Mouse (Mus musculus) layer of hippocampus, adult 9-10 months (tissue): ENCODE measurements at regions not wholly inside any gene's neighbourhood (a gene's known extent, or its start where the extent isn't known, plus 50 kb on each side); places are given as distances from the start of the nearest gene placed in this dataset.
A peak's percentile ranks its signal among the peaks of the same experiment; 100 is the strongest.
"Not testable (repeated sequence)": the region's sequence is repeated elsewhere in the genome, so short reads cannot be mapped to it uniquely, and the experiment has no call there.

Experiments
- DNase-seq: peaks from one replicate; pipeline ENCODE4 v3.0.0; 2022; ENCODE audit warnings: low spot score

DNA sequence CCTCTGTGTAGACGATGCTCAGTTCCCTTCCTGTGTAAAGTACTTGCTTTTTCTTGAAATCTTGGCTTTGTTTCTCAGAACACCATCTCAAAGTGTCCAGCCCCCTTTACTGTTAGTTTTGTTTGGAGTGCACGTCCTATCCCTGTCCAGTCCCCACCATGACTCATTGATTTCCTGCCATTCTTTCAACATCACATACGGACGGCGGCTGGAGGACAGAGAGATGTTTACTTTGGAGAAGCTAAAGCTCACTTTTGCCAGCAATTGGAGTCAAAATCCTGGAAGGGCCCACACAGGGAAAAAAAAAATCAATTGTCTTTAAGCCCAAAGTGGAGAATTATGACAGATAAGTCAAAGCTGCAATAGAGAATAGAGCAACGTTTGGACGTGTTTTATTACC is 51.8 kb downstream of the Gm5426 start:
- DNase-seq = no peak

DNA sequence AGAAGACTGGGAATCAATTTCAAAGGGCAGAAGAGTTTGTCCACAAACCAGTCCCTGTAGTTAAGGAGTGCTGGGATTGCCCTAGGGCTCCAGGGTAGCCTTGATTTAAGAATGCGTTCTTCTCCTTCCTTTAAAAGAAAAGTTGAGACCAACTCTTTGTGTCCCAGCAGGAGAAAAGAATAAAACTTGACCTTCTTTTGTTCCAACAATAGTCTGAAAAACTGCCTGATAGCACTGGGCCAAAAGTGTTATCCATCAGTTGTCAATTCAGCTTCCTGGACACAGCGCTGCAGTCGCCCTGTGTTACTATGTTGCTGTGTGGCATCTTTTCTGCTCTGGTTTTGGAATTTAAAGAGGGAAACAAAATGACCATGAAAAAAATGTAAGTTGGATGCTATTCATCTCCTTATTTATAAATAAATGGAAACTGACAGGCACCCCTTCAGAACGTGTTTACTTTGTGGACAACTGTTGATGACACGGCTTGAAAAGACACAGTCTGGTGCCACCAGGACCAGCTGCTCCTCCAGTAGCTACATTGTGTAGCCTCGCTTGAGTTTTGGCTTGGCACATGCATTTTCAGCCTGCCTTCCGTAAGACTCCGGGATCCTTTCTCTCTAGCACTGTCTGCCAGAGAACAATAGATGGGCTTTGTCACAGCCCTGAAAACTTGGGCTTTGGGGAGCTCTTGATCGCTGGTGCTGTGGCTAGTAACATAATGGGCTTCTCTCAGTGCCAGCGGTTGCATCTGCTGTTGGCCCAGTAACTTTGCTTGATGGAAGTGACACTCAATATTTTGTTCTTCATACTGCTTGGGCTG is 54.0 kb downstream of the Gm5426 start:
- DNase-seq = no peak

DNA sequence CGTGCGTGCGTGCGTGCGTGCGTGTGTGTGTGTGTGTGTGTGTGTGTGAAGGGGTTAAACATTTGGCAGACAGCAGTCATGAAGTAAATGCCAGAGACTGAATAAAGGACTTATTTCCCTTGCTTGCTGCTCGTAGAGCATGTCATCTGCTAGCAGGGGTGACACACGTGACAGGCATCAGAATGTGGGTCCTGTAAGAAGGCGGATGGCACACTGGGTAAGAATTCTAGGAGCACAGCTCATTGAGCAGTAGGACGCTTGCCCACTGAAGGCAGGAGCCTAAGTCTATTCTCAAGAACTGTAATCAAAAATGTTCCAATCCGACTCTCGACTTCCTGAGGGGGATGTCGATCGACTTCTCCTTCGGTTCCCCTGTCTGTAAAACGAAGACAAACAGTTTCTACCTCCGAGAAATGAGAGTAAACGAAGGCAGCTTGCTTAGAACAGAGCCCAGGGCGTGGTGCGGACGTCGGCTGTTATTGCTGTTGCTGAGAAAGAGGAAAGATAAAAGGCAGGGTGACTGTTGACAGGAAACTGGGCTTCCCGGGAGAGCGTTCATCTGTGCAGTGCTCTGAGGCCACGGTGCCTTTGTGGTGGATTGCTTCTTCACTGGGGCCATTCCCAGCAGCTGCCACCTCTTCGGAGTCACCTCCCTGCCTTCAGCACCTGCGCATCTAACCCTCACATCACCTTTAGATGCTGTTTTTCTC is 64.7 kb downstream of the Gm5426 start:
- DNase-seq = no peak

DNA sequence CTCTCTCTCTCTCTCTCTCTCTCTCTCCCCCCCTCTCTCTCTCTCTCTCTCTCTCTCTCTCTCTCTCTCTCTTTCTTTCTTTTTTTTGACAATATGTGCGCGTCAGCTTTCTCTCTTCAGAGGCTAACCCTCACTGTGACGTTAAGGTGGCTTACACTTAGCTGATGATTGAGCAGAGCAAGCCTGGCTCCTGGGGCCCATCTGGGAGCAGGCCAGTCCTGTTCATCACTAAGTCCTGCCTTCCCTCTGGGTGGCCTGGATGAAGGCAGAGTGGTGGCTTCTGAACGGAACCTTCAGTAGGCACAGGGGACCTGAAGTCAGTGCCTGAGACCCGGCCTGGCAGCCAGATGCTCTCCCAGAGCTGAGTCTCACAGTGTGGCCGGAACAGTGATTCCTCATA is 65.5 kb downstream of the Gm5426 start:
- no peak for DNase-seq

DNA sequence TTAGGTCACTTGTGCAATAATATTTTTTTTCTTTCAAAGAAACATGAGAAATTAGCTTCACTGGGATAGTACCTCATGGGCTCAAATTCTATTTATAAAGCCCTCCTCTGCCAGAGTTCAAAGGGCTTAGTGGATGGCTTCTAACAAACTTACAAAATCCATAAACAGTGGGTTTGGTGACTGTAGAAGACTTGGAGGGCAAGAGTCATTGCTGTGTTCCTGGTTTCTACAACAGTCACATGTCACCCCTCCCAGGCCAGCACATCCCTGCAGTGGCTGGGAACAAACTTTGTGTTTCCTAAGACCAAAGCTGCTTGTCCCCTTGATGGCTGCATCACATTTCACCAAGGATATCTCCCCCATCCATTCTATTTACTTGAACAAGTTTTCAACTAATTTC is 66.5 kb downstream of the Gm5426 start:
- DNase-seq = no peak

DNA sequence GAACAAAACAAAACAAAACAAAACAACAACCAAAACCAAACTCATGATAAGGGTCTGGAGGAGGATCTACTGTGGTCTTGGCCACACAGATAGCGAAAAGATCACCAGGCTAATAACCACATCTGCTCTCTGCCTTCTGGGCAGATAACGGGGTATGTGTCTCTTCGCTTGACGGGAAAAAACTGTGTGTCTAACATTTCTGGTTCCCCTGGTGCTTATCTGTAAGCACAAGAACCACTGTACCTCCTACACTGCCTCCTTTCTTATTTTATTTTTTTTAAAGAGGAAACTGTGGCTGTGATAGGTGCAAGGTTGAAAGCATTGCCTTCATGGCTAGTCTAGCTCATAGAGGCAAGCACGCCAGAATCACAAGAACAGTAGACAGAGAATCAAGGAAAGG is 67.8 kb downstream of the Gm5426 start:
- no peak for DNase-seq

DNA sequence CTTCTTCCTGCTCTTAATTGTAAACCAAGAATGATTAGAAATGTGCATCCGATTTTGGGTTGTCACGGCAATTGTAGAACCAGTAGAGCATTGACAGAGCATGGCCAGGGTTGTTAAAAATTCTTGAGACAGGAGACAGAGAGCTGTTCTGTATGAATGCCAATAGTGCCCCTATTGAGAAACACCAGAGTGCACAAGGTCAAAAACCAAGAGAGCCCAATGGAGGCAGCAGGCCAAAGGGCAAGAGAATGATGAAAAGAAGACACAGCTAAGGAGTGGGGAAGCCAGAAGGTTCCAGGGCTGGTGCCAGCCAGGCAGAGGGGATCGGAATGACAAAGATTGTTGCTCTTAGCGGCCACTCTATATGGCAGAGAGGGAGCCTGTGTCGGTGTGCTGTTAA is 72.8 kb downstream of the Gm5426 start:
- no peak for DNase-seq

DNA sequence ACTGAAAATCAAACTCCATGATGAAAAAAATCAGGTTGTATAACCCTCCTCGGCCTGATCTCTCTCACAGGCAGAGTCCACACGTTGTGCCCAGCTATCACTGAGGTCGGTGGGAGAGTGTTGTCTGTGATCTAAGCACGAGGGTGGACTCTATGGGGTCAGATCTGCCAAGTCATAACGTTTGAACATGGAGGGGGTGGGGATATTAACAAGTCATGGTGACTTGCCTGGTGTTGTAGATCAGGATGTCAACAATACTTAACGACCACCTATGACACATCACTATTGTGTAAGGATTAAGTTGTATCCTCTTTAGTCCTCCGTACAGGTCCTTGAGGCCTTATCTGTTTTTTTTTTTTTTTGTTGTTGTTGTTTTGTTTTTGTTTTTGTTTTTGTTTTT is 74.8 kb downstream of the Gm5426 start:
- no peak for DNase-seq

DNA sequence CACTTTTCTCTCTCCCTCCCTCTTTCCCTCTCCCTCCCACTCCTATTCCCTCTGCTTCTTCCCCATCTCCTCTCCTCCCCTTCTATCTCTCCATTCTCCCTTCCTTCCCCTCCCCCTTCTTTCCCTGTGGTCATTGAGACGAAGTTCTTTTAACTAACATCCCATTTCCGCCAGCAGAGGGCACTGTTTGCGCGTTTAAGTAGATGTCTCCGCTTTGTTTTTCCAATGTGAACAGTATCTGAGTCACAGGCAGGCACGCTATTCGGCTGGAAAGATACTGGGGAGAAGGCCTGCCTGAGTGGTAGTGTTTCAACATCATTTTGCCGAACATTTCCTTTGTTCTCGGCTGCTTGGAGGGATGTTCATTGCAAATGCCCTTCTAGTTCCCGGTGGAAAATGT is 77.5 kb downstream of the Gm5426 start:
- DNase-seq = peak; percentile 95

DNA sequence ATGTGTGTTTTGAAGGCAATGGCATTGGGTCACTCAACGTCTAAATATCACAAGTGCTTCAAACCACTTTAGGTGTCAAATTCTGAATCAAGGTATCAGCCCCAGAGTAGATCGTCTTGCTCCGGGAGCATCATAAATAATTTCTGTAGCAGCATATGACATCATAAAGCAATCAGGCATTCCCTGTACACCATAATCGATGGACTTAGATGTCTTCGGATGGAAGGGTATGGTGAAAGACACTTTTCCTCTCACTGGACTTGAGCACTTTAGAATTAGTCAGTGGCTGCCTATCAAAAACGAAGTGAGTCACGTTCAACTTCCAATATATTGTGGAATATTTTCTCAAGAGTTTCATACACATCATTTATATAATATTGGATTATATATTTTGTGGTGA is 77.9 kb downstream of the Gm5426 start:
- DNase-seq = no peak

DNA sequence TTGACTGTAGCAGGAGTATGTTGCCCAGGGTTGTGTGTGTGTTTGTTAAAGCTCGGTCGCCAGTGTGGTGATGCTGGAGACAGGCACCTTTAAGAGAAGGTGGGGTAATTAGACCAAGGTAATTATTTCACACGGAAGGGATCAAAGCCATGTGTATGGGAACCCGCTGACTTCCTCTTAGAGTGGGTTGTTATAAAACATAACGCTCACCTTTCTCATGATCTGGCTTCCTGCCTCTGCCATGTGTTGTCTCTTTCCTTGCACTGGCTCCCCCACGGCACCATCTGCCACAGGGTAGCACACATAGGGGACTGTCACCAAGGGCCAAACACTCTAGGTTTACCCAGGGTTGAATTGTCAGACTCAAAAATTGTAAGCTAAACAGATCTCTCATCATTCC is 78.5 kb downstream of the Gm5426 start:
- DNase-seq = no peak

DNA sequence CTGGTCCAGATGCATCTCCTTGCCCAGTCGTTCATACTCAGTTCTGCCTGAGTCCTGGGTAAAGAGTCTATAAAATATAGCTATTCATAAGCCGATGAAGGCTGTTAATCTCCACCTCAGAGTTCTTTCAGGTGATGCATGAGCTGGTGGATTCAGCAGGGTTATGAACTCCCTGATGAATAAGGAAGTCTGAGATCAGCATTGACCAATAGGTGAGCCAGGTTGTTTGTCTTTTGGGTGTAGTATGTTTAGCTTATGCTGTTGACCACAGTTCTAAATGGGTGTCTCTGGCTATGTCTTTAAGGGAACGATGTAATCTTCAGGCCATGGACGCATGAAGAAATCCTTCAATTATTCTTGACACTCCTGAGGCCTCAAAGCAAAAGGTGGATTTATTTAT is 84.3 kb downstream of the Gm5426 start:
- DNase-seq = no peak

DNA sequence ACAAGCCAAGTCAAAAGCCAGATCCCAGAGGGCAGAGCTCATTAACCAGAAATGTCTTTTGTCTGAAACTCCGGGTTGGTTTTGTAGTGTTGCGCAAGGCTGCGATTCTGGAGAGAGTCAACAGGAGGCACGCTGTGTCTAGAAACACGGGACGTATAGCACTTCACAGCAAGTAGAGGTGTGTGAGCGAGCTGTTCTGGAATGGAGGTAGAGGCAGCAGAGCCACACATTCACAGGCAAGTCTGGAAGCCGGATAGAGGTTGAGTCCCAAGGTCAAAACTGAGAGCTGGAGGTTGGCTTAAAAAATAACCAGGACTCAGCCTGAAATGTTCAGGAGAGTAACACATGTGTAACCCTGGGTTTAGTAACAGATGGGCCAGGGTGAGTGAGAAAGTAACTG is 94.0 kb downstream of the Gm5426 start:
- DNase-seq = no peak

DNA sequence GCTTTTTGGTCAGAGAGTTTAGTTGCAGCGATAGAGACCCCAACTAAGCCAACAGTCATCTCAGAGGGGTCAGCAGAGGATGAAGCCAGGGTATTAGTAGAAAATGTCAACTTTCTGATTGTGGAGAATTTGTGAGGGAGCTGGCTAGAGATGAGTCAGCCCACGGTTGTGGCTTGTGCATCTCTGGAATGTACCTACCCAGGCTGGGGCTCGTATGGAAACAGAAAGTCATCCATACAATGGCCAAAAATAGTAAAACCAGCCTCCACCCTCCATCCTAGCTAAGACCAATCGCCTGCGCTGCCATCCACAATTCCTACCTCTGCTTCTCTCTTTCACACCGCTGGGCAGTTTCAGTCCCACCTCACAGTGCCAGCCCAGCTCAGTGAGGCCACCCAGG is 94.9 kb downstream of the Gm5426 start:
- DNase-seq = no peak

DNA sequence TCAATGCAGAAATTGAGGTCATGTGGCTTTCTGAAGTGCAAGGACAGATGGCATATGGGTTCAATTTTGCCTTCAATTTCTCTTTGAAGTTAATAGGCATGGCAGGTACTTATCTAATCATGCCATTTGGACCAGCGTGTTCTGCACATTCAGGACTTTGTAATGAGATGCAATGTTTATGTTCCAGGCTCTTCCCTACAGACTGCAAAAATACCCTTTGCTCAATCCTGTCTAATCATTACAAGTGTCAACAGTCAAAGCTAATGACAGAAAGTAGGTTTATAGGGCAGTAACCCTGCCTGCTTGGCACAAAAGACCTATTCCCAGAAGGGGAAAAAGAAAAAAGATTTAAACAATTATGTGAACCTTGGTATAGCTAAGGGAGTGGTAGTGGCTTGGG is 96.5 kb downstream of the Gm5426 start:
- no peak for DNase-seq

DNA sequence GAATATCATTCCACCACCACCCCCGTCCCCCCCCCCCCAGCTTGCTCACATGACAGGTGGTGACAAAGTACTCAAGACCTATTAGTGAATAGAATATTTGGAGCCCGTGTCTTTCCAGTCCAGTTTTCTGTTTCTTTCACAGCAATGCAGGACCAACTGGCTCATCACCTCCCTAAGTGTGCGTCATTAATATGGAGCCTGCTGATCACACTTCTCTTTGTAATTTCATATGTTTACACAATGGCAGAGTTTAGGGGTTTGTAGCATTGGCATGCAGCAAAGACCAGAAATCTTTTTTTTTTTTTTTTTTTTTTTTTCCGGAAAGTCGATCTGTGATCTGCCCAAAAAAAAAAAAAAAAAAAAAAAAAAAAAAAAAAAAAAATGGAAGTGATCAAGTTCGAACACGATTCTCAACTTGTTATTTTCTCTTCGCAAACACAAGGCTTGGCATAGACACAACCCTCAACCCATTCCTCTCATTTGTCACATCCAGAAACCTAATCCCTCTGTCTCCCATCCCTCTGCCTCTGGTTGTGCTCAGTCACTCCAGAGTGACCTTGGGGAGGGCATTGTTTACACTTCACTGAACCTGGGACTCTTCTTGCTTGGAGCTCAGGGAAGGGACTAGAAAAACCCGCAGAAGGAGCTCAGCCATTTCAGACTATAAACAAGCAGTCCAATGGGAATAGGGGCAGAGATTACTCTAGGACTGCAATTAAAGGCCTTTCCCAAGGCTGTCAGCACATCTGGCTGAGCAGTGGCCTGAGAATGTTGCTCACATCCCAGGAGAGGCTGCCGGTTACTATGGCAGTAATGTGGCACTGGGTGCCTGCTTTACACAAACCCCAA is 98.4 kb downstream of the Gm5426 start:
- DNase-seq = no peak

DNA sequence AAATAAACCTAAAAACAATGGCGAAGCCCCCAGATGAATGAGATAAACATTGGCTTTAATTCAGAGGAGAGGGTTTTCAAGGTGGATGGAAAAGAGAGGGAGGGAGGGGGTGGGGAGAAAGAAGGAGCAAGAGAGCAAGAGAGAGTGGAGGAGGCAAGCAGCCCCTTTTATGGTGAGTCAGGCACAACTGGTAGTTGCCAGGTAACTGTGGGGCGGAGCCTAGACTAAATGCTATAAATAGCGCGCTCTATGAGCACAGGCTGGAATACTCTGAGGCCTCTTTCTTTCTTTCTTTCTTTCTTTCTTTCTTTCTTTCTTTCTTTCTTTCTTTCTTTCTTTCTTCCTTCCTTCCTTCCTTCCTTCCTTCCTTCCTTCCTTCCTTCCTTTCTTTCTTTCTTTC is 99.6 kb downstream of the Gm5426 start:
- not testable (repeated sequence) for DNase-seq

DNA sequence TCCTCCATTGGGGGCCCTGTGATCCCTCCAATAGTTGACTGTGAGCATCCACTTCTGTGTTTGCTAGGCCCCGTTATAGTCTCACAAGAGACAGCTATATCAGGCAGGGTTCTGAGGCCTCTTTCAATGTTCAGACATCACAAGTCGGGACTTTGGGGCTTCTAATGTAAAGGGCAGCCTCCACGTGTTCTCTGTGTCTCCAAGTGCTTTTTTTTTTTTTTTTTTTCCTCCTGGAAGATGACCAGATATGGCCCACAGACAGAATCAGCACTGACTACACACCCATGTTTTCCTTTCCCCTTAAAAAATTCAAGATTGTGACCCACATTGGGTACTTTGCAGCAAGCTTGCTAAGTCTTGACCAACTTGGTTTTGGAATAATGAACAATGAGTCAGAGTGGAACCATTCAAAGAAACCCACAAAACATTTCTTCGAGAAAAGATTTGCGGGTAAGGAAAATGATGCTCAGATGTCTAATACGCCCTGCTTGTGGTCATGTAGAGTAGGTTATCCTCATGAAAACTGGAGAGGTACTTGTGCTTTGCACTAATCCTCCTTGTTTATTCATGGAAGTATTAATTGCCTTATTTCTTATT is 100.5 kb downstream of the Gm5426 start:
- no peak for DNase-seq

DNA sequence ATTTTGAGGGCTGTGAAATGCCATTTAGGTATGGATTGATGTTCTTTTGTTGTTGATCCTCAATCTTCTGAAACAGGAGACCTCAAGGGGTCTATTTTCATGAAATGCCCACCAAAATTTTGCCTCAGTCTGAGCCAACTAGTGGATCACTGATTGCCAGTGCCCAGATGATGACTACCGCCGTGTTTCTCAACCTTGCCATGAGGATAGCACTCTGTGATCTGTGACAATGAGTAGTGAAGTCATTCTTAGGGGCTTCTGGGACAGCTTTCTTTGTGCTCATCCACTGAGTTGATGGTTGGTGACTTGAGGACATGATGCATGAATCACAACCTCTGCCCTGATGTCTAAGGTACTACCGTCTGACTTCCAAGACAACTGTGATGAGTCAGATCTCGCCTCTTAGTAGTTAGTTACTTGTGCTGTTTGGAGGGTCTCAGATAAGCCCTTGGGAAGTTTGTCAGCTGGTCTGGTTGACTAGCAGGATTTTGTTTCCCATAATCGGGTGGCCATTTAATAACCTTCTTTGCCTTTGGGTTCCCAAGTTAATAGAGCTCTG is 101.2 kb downstream of the Gm5426 start:
- no peak for DNase-seq

DNA sequence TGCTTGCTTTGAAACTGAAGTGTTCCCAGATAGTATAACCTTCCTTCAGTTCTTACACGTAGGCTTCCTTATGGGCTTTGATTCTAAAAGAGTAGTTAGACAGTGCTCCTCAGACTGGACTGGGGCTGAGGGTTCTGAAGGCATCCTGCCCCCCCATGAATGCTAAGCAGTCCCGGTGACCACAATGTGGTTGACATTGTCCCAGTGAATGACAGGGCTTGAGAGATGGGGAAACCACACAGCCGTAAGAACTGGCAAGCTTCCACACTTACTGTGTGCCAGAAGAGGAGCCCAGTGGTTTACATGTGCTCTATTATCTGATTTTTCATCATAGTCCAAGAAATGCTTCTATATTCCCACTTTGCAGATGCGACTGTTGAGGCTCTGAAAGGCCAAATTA is 101.8 kb downstream of the Gm5426 start:
- no peak for DNase-seq

DNA sequence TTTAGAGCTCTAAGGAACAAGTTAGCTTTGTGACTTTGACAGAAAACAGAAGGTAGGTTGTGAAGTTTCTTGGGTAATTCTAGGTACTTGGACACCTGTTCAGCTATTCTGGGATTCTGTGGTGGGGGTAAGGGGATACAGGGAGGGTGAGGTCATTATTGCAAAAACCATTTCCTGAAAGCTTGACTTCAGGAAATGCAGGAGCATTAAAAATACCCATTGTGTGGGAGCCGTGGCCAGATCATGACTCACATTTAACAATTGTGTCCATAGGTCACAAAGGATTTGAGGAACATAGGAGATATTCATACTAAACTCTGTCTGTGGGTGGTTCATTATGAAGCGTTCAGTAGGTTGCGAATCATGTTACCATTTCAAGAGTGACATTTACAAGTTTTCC is 102.4 kb downstream of the Gm5426 start:
- no peak for DNase-seq

DNA sequence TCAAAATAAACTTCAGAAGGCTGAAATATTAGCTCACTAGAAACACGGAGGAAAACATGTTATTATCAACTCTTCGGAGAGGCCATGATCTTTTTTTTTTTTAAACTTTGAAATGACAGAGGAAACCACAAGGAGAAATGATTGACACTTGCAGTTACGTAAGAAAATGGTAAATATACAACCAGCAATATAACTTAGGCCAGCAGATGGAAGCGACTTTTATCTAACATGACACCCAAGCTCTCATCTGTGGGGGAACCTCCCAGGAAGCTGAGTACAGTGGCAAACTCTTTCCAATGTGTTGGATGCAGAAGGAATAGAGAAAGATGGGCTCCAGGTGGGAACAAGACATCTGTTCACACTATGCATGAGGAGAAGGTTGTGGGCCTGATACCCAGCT is 104.2 kb downstream of the Gm5426 start:
- no peak for DNase-seq
